Mouse (Mus musculus) MEL (cell line): Measurements from ENCODE around the gene Ssna1. TPM values are rescaled to one million over a fixed set of nuclear protein-coding genes. Genes with fewer than 3 reads are reported as not detected.

Experiments used
- DNase-seq: peaks from one replicate; pipeline ENCODE4 v3.0.0; 2011; ENCODE audit warnings: low read depth, low spot score
- H3K27ac ChIP-seq: 2 replicates; pipeline ENCODE4 v1.5.1; 2012; ENCODE audit warnings: low read depth, mild to moderate bottlenecking, control low read depth, low read length, moderate library complexity; ENCODE audit not compliant: control insufficient read depth
- H3K27me3 ChIP-seq, 2 experiments: fragments of 150-350 bp in 1 of 2; sonication (generic) in 1 of 2; 2 replicates each; pipeline ENCODE4 v1.6.1; 2012; ENCODE audit warnings: low read length in 2 of 2, mild to moderate bottlenecking in 2 of 2, improper control_type of control experiment in 1 of 2, moderate library complexity in 1 of 2; ENCODE audit not compliant: insufficient read depth in 2 of 2, control insufficient read depth in 1 of 2
- H3K36me3 ChIP-seq, 2 experiments: 2 replicates each; pipeline ENCODE4 v1.6.1; 2012 to 2014; ENCODE audit warnings: low read length in 2 of 2, improper control_type of control experiment in 1 of 2, inconsistent platforms in 1 of 2, mild to moderate bottlenecking in 1 of 2; ENCODE audit not compliant: insufficient read depth in 2 of 2, control insufficient read depth in 1 of 2
- H3K4me1 ChIP-seq, 2 experiments: fragments of 150-350 bp in 1 of 2; sonication (generic) in 1 of 2; 2 replicates each; pipeline ENCODE4 v1.6.1; 2012; ENCODE audit warnings: low read length in 2 of 2, improper control_type of control experiment in 1 of 2, mild to moderate bottlenecking in 1 of 2; ENCODE audit not compliant: insufficient read depth in 2 of 2, control insufficient read depth in 1 of 2
- H3K4me3 ChIP-seq, 2 experiments: fragments of 150-350 bp in 1 of 2; sonication (generic) in 1 of 2; 2 replicates each; pipeline ENCODE4 v1.5.1; 2012; ENCODE audit warnings: low read depth in 2 of 2, low read length in 2 of 2, mild to moderate bottlenecking in 2 of 2, moderate library complexity in 2 of 2, control low read depth in 1 of 2, improper control_type of control experiment in 1 of 2; ENCODE audit not compliant: control insufficient read depth in 1 of 2, insufficient read depth in 1 of 2
- H3K79me2 ChIP-seq: 2 replicates; pipeline ENCODE4 v1.6.1; 2012; ENCODE audit warnings: mild to moderate bottlenecking, low read length, moderate library complexity; ENCODE audit not compliant: control insufficient read depth, poor library complexity, insufficient read depth
- H3K9ac ChIP-seq: 2 replicates; pipeline ENCODE4 v1.6.1; 2012; ENCODE audit warnings: low read depth, mild to moderate bottlenecking, control low read depth, low read length, moderate library complexity; ENCODE audit not compliant: control insufficient read depth, poor library complexity, severe bottlenecking
- H3K9me3 ChIP-seq: fragments of 150-350 bp; sonication (generic); replicated peaks from 2 replicates; pipeline ENCODE4 v1.6.1; 2012; ENCODE audit warnings: mild to moderate bottlenecking, low read length, improper control_type of control experiment, moderate library complexity; ENCODE audit not compliant: insufficient read depth
- BHLHE40 ChIP-seq: IDR thresholded peaks from 2 replicates; pipeline ENCODE4 v1.6.1; 2012; ENCODE audit warnings: low read depth, mild to moderate bottlenecking, inconsistent platforms, low read length, improper control_type of control experiment, borderline replicate concordance
- CHD1 ChIP-seq: IDR thresholded peaks from 2 replicates; pipeline ENCODE4 v1.6.1; 2012; ENCODE audit warnings: low read depth, mild to moderate bottlenecking, inconsistent platforms, low read length, improper control_type of control experiment
- CHD2 ChIP-seq: IDR thresholded peaks from 2 replicates; pipeline ENCODE4 v1.6.1; 2011; ENCODE audit warnings: low read length, improper control_type of control experiment
- CTCF ChIP-seq, 3 experiments: IDR thresholded peaks in 2 of 3; conservative IDR thresholded peaks in 1 of 3; 2 replicates each; pipeline ENCODE4 v1.5.1; 2011 to 2012; ENCODE audit warnings: low read length in 3 of 3, low read depth in 2 of 3, mild to moderate bottlenecking in 2 of 3, improper control_type of control experiment in 1 of 3, inconsistent platforms in 1 of 3, mixed read lengths in 1 of 3, moderate library complexity in 1 of 3; ENCODE audit not compliant: control insufficient read depth in 1 of 3, insufficient read depth in 1 of 3, poor library complexity in 1 of 3, severe bottlenecking in 1 of 3
- ELF1 ChIP-seq: IDR thresholded peaks from 2 replicates; pipeline ENCODE4 v1.6.1; 2014; ENCODE audit warnings: low read depth, mild to moderate bottlenecking, inconsistent platforms, low read length, improper control_type of control experiment, moderate library complexity
- EP300 ChIP-seq, 2 experiments: IDR thresholded peaks; 2 replicates each; pipeline ENCODE4 v1.6.1; 2011; ENCODE audit warnings: improper control_type of control experiment in 2 of 2, low read length in 2 of 2, low read depth in 1 of 2, mild to moderate bottlenecking in 1 of 2
- ETS1 ChIP-seq: IDR thresholded peaks from 2 replicates; pipeline ENCODE4 v1.6.1; 2012; ENCODE audit warnings: low read depth, mild to moderate bottlenecking, inconsistent platforms, low read length, improper control_type of control experiment, moderate library complexity
- GATA1 ChIP-seq: IDR thresholded peaks from 2 replicates; pipeline ENCODE4 v1.6.1; 2011; ENCODE audit warnings: low read depth, low read length, improper control_type of control experiment
- HCFC1 ChIP-seq: IDR thresholded peaks from 2 replicates; pipeline ENCODE4 v1.6.1; 2012; ENCODE audit warnings: low read depth, mild to moderate bottlenecking, inconsistent platforms, low read length, improper control_type of control experiment, moderate library complexity
- MAX ChIP-seq: IDR thresholded peaks from 2 replicates; pipeline ENCODE4 v1.6.1; 2011; ENCODE audit warnings: low read length, improper control_type of control experiment
- MAZ ChIP-seq: IDR thresholded peaks from 2 replicates; pipeline ENCODE4 v1.6.1; 2012; ENCODE audit warnings: low read depth, mild to moderate bottlenecking, inconsistent platforms, low read length, improper control_type of control experiment
- MXI1 ChIP-seq: IDR thresholded peaks from 2 replicates; pipeline ENCODE4 v1.6.1; 2011; ENCODE audit warnings: mild to moderate bottlenecking, low read depth, low read length, improper control_type of control experiment
- MYB ChIP-seq: IDR thresholded peaks from 2 replicates; pipeline ENCODE4 v1.6.1; 2011; ENCODE audit warnings: mild to moderate bottlenecking, low read depth, low read length, improper control_type of control experiment
- NRF1 ChIP-seq: IDR thresholded peaks from 2 replicates; pipeline ENCODE4 v1.6.1; 2014; ENCODE audit warnings: low read depth, mild to moderate bottlenecking, inconsistent platforms, low read length, improper control_type of control experiment, moderate library complexity; ENCODE audit not compliant: poor library complexity, insufficient read depth, severe bottlenecking
- SIN3A ChIP-seq: IDR thresholded peaks from 2 replicates; pipeline ENCODE4 v1.6.1; 2012; ENCODE audit warnings: low read length, improper control_type of control experiment, inconsistent platforms
- TAL1 ChIP-seq: IDR thresholded peaks from 2 replicates; pipeline ENCODE4 v1.6.1; 2012; ENCODE audit warnings: mild to moderate bottlenecking, inconsistent platforms, low read length, moderate library complexity, mixed read lengths
- TCF12 ChIP-seq: IDR thresholded peaks from 2 replicates; pipeline ENCODE4 v1.6.1; 2014; ENCODE audit warnings: low read depth, mild to moderate bottlenecking, inconsistent platforms, low read length, improper control_type of control experiment, moderate library complexity
- USF1 ChIP-seq: IDR thresholded peaks from 2 replicates; pipeline ENCODE4 v1.6.1; 2014; ENCODE audit warnings: low read depth, mild to moderate bottlenecking, inconsistent platforms, low read length, improper control_type of control experiment, moderate library complexity
- ZMIZ1 ChIP-seq: IDR thresholded peaks from 2 replicates; pipeline ENCODE4 v1.6.1; 2012; ENCODE audit warnings: low read depth, mild to moderate bottlenecking, inconsistent platforms, low read length, improper control_type of control experiment, moderate library complexity
- ZNF384 ChIP-seq: IDR thresholded peaks from 2 replicates; pipeline ENCODE4 v1.6.1; 2012; ENCODE audit warnings: low read depth, mild to moderate bottlenecking, inconsistent platforms, low read length, improper control_type of control experiment
- polyA plus RNA-seq, 2 experiments: library from polyadenylated mRNA; stranded (reverse) in 1 of 2; unstranded in 1 of 2; fragments of >175 nt in 1 of 2; fragments of >200 nt in 1 of 2; gene quantifications; 2 replicates each; pipeline versions ENCODE4 v1.2.1 to v1.2.4; 2012; ENCODE audit warnings: low replicate concordance in 2 of 2, low read depth in 1 of 2; ENCODE audit not compliant: insufficient read length in 2 of 2, insufficient read depth in 1 of 2, missing spikeins in 1 of 2
- total RNA-seq: library from RNA; depleted of rRNA; stranded (reverse); fragments of 300-350 nt; gene quantifications from 2 replicates; pipeline ENCODE4 v1.2.3, GENCODE M21; 2012

The Ssna1 gene
- total and polyA plus RNA-seq, 3 experiments, result 158 to 226 TPM; not detected in 1

GRCm38 (mm10) chr2:25224766-25225752 lies 47.2 kb downstream of the Ssna1 start:
- Histone ChIP-seq H3K4me1 (peaks cover 6 to 18% of the 10 kb centered on the region in 2 experiments; a peak in 3 of 4 replicates), H3K9ac (peak overlapping the region; percentile 99), H3K27ac (peak overlapping the region; percentile 100)
- peak; percentile 53; the same call in 1 of the 2 replicates for TF ChIP-seq ZMIZ1
- no peak for TF ChIP-seq BHLHE40
- peak; percentile 30; the same call in 1 of the 2 replicates for TF ChIP-seq MAX
- TF ChIP-seq CTCF (IDR thresholded peaks at IDR 0.05 in 2 of 3, conservative IDR thresholded peaks at IDR 0.05 in 1 of 3; ENCODE audit: control insufficient read depth in 1 of 3, insufficient read depth in 1 of 3, low read depth in 2 of 3, low read length in 3 of 3, poor library complexity in 1 of 3, severe bottlenecking in 1 of 3), result no peak
- TF ChIP-seq GATA1, result 0 out of 2 replicates have a peak, but pooled peaks have one; percentile 5
- TF ChIP-seq ETS1, result peak; percentile 8; the same call in 1 of the 2 replicates
- TF ChIP-seq SIN3A, result peak; percentile 59; the same call in 1 of the 2 replicates
- peak; percentile 74 for TF ChIP-seq HCFC1
- TF ChIP-seq CHD2, result peak; percentile 80
- TF ChIP-seq CHD1, result peak; percentile 77; the same call in 1 of the 2 replicates
- TF ChIP-seq MYB, result no peak
- TF ChIP-seq EP300 (IDR thresholded peaks at IDR 0.05; ENCODE audit: low read depth in 1 of 2, low read length in 2 of 2), result no peak
- TF ChIP-seq NRF1, result peak; percentile 72
- TF ChIP-seq ELF1, result peak; percentile 73
- no peak for TF ChIP-seq TAL1
- TF ChIP-seq MXI1, result peak; percentile 74
- peak; percentile 12; the same call in 1 of the 2 replicates for TF ChIP-seq TCF12
- 0 out of 2 replicates have a peak, but pooled peaks have one; percentile 9 for TF ChIP-seq USF1
- TF ChIP-seq MAZ, result peak; percentile 84; the same call in 1 of the 2 replicates
- TF ChIP-seq ZNF384, result peak; percentile 57
- TF ChIP-seq, all 39 proteins: peak for 15
- Histone ChIP-seq H3K36me3 (peaks cover 6 to 8% of the 10 kb centered on the region in 2 experiments), H3K27me3 (no peaks in the 10 kb centered on the region), H3K4me3 (peak overlapping the region; percentile 65 to 93), H3K9me3 (no peaks in the 10 kb centered on the region), H3K79me2 (peaks cover 17% of the 10 kb centered on the region)
- DNase-seq, result peak; percentile 99
